In genomic region chr11:116853512-116853928, GRCm38 (mm10) we compare ENCODE assay signal across 8 mouse cellular contexts. TPM values are rescaled to one million over a fixed set of nuclear protein-coding genes. Genes with fewer than 3 reads are reported as not detected.
A peak's percentile ranks its signal among the peaks of the same experiment; 100 is the strongest.
DNase-seq lines count a peak whose midpoint lies in the region; ATAC-seq and TF ChIP-seq lines count a peak whose summit lies in the region.

No protein-coding gene starts in this region.

- H3K4me1 ChIP-seq in E14TG2a.4 (replicated peaks; ENCODE audit: low read depth, low read length): peaks cover 38% of the 10 kb centered on the region
- H3K4me1 ChIP-seq in forebrain, embryonic 11.5 days (replicated peaks; ENCODE audit: control insufficient read depth, insufficient read depth, low read length): peaks cover 6% of the 10 kb centered on the region; the same call in 1 of the 2 replicates
- peaks cover 21% of the 10 kb centered on the region for H3K4me1 ChIP-seq in heart, embryonic 16.5 days (ENCODE audit: control insufficient read depth, insufficient read depth, low read length)
- 0 out of 2 replicates have a peak, but pooled peaks cover 2% of the 10 kb centered on the region for H3K4me1 ChIP-seq in liver, postnatal 0 days (ENCODE audit: insufficient read depth)
- H3K4me1 ChIP-seq in neural tube, embryonic 13.5 days (replicated peaks): peaks cover 45% of the 10 kb centered on the region

- H3K9me3 ChIP-seq in E14TG2a.4 (ENCODE audit: low read length): no peaks in the 10 kb centered on the region
- H3K9me3 ChIP-seq in forebrain, embryonic 11.5 days (ENCODE audit: control insufficient read depth, low read length): no peaks in the 10 kb centered on the region
- no peaks in the 10 kb centered on the region for H3K9me3 ChIP-seq in heart, embryonic 16.5 days (replicated peaks; ENCODE audit: control insufficient read depth, low read length)
- no peaks in the 10 kb centered on the region for H3K9me3 ChIP-seq in liver, postnatal 0 days (ENCODE audit: low read length)
- H3K9me3 ChIP-seq in neural tube, embryonic 13.5 days: no peaks in the 10 kb centered on the region

- ATAC-seq in forebrain, embryonic 11.5 days (replicated peaks; ENCODE audit: low FRiP score): peak; percentile 89
- peak; percentile 88 for ATAC-seq in heart, embryonic 16.5 days (replicated peaks; ENCODE audit: extremely low read depth, insufficient read depth, low FRiP score)
- peak; percentile 85 for ATAC-seq in liver, postnatal 0 days
- ATAC-seq in neural tube, embryonic 13.5 days (ENCODE audit: low read depth): peak; percentile 93

- peak overlapping the region; percentile 80 for H3K4me2 ChIP-seq in forebrain, embryonic 11.5 days (ENCODE audit: low read depth, low read length, severe bottlenecking)
- peak overlapping the region; percentile 74 for H3K4me2 ChIP-seq in heart, embryonic 16.5 days (ENCODE audit: low read depth, low read length)
- peak overlapping the region; percentile 81 for H3K4me2 ChIP-seq in liver, postnatal 0 days (ENCODE audit: low read depth, low read length)
- peak overlapping the region; percentile 76 for H3K4me2 ChIP-seq in neural tube, embryonic 13.5 days

- DNase-seq in c-Kit-positive CD71-positive TER-119-negative erythroid progenitor cells, embryonic 14.5 days (ENCODE audit: low read depth): peak; percentile 88
- DNase-seq in forebrain, embryonic 11.5 days (ENCODE audit: low spot score): peak; percentile 97
- DNase-seq in kidney, postnatal 4 days: peak; percentile 98 to 99
- peak; percentile 97 for DNase-seq in liver, postnatal 0 days
- peak; percentile 98 for DNase-seq in testis, postnatal 10 days (ENCODE audit: low spot score)

- peak overlapping the region; percentile 93 for H3K9ac ChIP-seq in forebrain, embryonic 11.5 days (ENCODE audit: low read length)
- peak overlapping the region; percentile 92 for H3K9ac ChIP-seq in heart, embryonic 16.5 days (ENCODE audit: low read length)
- peak overlapping the region; percentile 98 for H3K9ac ChIP-seq in liver, postnatal 0 days (replicated peaks)
- H3K9ac ChIP-seq in neural tube, embryonic 13.5 days: peak overlapping the region; percentile 82

- under 1% methylated on average over 33 of the region's 36 CpGs for WGBS in forebrain, embryonic 11.5 days
- WGBS in heart, embryonic 16.5 days: under 1% methylated on average over 36 of the region's 36 CpGs
- under 1% methylated on average over 32 of the region's 36 CpGs for WGBS in liver, postnatal 0 days (ENCODE audit: insufficient replicate concordance)
- WGBS in neural tube, embryonic 13.5 days: 0% methylated on average over 36 of the region's 36 CpGs

- peak; percentile 68; the same call in 1 of the 2 replicates for TF ChIP-seq EP300 in liver, postnatal 0 days (IDR thresholded peaks at IDR 0.05; ENCODE audit: low read depth)

- H3K36me3 ChIP-seq in E14TG2a.4 (ENCODE audit: insufficient read depth, low read length): peaks cover 50% of the 10 kb centered on the region
- H3K36me3 ChIP-seq in forebrain, embryonic 11.5 days (ENCODE audit: control insufficient read depth, insufficient read depth, low read length): peaks cover 9% of the 10 kb centered on the region; the same call in 1 of the 2 replicates
- H3K36me3 ChIP-seq in heart, embryonic 16.5 days (ENCODE audit: control insufficient read depth, insufficient read depth): peaks cover 19% of the 10 kb centered on the region
- H3K36me3 ChIP-seq in liver, postnatal 0 days (replicated peaks; ENCODE audit: insufficient read depth, low read length): peaks cover 15% of the 10 kb centered on the region
- peaks cover 37% of the 10 kb centered on the region for H3K36me3 ChIP-seq in neural tube, embryonic 13.5 days

- no peak for TF ChIP-seq CTCF in E14TG2a.4 (conservative IDR thresholded peaks at IDR 0.05; ENCODE audit: low read length)
- TF ChIP-seq CTCF in liver, postnatal 0 days (IDR thresholded peaks at IDR 0.05; ENCODE audit: low read depth): no peak

- peak overlapping the region; percentile 98 for H3K4me3 ChIP-seq in E14TG2a.4 (replicated peaks; ENCODE audit: low read length)
- peak overlapping the region; percentile 100 for H3K4me3 ChIP-seq in forebrain, embryonic 11.5 days (ENCODE audit: low read depth, low read length)
- peak overlapping the region; percentile 97 for H3K4me3 ChIP-seq in heart, embryonic 16.5 days (ENCODE audit: low read length)
- H3K4me3 ChIP-seq in liver, postnatal 0 days (ENCODE audit: low read depth, low read length): peak overlapping the region; percentile 95
- peak overlapping the region; percentile 98 for H3K4me3 ChIP-seq in neural tube, embryonic 13.5 days

- no peaks in the 10 kb centered on the region for H3K27me3 ChIP-seq in E14TG2a.4 (ENCODE audit: insufficient read depth, low read length)
- H3K27me3 ChIP-seq in forebrain, embryonic 11.5 days (ENCODE audit: control insufficient read depth, insufficient read depth, low read length): no peaks in the 10 kb centered on the region
- no peaks in the 10 kb centered on the region for H3K27me3 ChIP-seq in heart, embryonic 16.5 days (ENCODE audit: control insufficient read depth, insufficient read depth, low read length)
- H3K27me3 ChIP-seq in liver, postnatal 0 days (ENCODE audit: insufficient read depth, low read length): no peaks in the 10 kb centered on the region
- no peaks in the 10 kb centered on the region for H3K27me3 ChIP-seq in neural tube, embryonic 13.5 days

- peak overlapping the region; percentile 99 for H3K27ac ChIP-seq in forebrain, embryonic 11.5 days (ENCODE audit: low read depth, low read length)
- peak overlapping the region; percentile 97 for H3K27ac ChIP-seq in heart, embryonic 16.5 days (ENCODE audit: low read length)
- H3K27ac ChIP-seq in liver, postnatal 0 days (ENCODE audit: low read depth): peak overlapping the region; percentile 99
- H3K27ac ChIP-seq in neural tube, embryonic 13.5 days (replicated peaks): peak overlapping the region; percentile 98

RNA-seq across cellular contexts. Expression of gene Srsf2, which starts 0.6 kb away (rescaled TPM):
- 1,008 and 1,039 TPM in 2 replicates for polyA plus RNA-seq in forebrain, embryonic 11.5 days (2014; fragmentation: Nextera tagmentation; extraction: Ambion mirVana)
- polyA plus RNA-seq in heart, embryonic 16.5 days (2015; fragmentation: Nextera tagmentation; extraction: Ambion mirVana): 516 and 543 TPM in 2 replicates
- polyA plus RNA-seq in liver, postnatal 0 days (2015; fragmentation: Nextera tagmentation; extraction: Ambion mirVana): 293 and 302 TPM in 2 replicates
- polyA plus RNA-seq in neural tube, embryonic 13.5 days (2015; fragmentation: Nextera tagmentation; extraction: Ambion mirVana): 624 and 649 TPM in 2 replicates

RNA-seq across cellular contexts. Expression of gene Mfsd11, which starts 1.3 kb away (rescaled TPM):
- polyA plus RNA-seq in forebrain, embryonic 11.5 days (2014; fragmentation: Nextera tagmentation; extraction: Ambion mirVana): 27.9 and 31.0 TPM in 2 replicates
- polyA plus RNA-seq in heart, embryonic 16.5 days (2015; fragmentation: Nextera tagmentation; extraction: Ambion mirVana): 30.5 and 39.0 TPM in 2 replicates
- polyA plus RNA-seq in liver, postnatal 0 days (2015; fragmentation: Nextera tagmentation; extraction: Ambion mirVana): 16.5 and 18.0 TPM in 2 replicates
- polyA plus RNA-seq in neural tube, embryonic 13.5 days (2015; fragmentation: Nextera tagmentation; extraction: Ambion mirVana): 42.9 and 47.3 TPM in 2 replicates

RNA-seq across cellular contexts. Expression of gene Jmjd6, which starts 10.3 kb away (rescaled TPM):
- 86.8 and 99.5 TPM in 2 replicates for polyA plus RNA-seq in forebrain, embryonic 11.5 days (2014; fragmentation: Nextera tagmentation; extraction: Ambion mirVana)
- polyA plus RNA-seq in heart, embryonic 16.5 days (2015; fragmentation: Nextera tagmentation; extraction: Ambion mirVana): 72.8 and 73.3 TPM in 2 replicates
- 18.5 and 19.0 TPM in 2 replicates for polyA plus RNA-seq in liver, postnatal 0 days (2015; fragmentation: Nextera tagmentation; extraction: Ambion mirVana)
- 75.3 and 81.2 TPM in 2 replicates for polyA plus RNA-seq in neural tube, embryonic 13.5 days (2015; fragmentation: Nextera tagmentation; extraction: Ambion mirVana)

RNA-seq across cellular contexts. Expression of gene Mettl23, which starts 10.4 kb away (rescaled TPM):
- polyA plus RNA-seq in forebrain, embryonic 11.5 days (2014; fragmentation: Nextera tagmentation; extraction: Ambion mirVana): 67.6 and 70.4 TPM in 2 replicates
- 69.8 and 74.8 TPM in 2 replicates for polyA plus RNA-seq in heart, embryonic 16.5 days (2015; fragmentation: Nextera tagmentation; extraction: Ambion mirVana)
- 32.6 and 33.0 TPM in 2 replicates for polyA plus RNA-seq in liver, postnatal 0 days (2015; fragmentation: Nextera tagmentation; extraction: Ambion mirVana)
- polyA plus RNA-seq in neural tube, embryonic 13.5 days (2015; fragmentation: Nextera tagmentation; extraction: Ambion mirVana): 71.8 and 76.7 TPM in 2 replicates

RNA-seq across cellular contexts. Expression of gene Mxra7, which starts 25.7 kb away (rescaled TPM):
- 16.8 and 19.6 TPM in 2 replicates for polyA plus RNA-seq in forebrain, embryonic 11.5 days (2014; fragmentation: Nextera tagmentation; extraction: Ambion mirVana)
- 14.9 and 17.6 TPM in 2 replicates for polyA plus RNA-seq in heart, embryonic 16.5 days (2015; fragmentation: Nextera tagmentation; extraction: Ambion mirVana)
- polyA plus RNA-seq in liver, postnatal 0 days (2015; fragmentation: Nextera tagmentation; extraction: Ambion mirVana): 1.4 and 4.0 TPM in 2 replicates
- 59.4 and 62.0 TPM in 2 replicates for polyA plus RNA-seq in neural tube, embryonic 13.5 days (2015; fragmentation: Nextera tagmentation; extraction: Ambion mirVana)

Comparison
In these comparisons a context has a peak if more than half of its experiments do, and no peak if none do; other contexts are left out.
1. Peak in every context shown above with its lines: DNase-seq, ATAC-seq, H3K4me3 ChIP-seq and H3K27ac ChIP-seq.